Mouse (Mus musculus): ENCODE measurements around the gene Btg1.
A peak's percentile ranks its signal among the peaks of the same experiment; 100 is the strongest.

Btg1 gene

GRCm38 (mm10) chr10:96616709-96617116 lies at the start of gene Btg1:
TSS of gene Btg1 (plus strand) at chr10:96617006.
- DNase-seq (ENCODE audit: low spot score in 2 of 2), result peak; percentile 99 to 100

GRCm38 (mm10) chr10:96569469-96569868 lies 47.3 kb upstream of the Btg1 start:
- no peak for DNase-seq (ENCODE audit: low spot score in 2 of 2)

- DNase-seq (ENCODE audit: low spot score in 2 of 2), result peak in 1 of 2 experiments; percentile 27
These were observed 45.6 kb upstream of the Btg1 start for GRCm38 (mm10) chr10:96571176-96571575.

GRCm38 (mm10) chr10:96574786-96575185 lies 42.0 kb upstream of the Btg1 start:
- DNase-seq (ENCODE audit: low spot score in 2 of 2), result no peak

GRCm38 (mm10) chr10:96575338-96575737 lies 41.5 kb upstream of the Btg1 start:
- no peak for DNase-seq (ENCODE audit: low spot score in 2 of 2)

- no peak for DNase-seq (ENCODE audit: low spot score in 2 of 2)
These were observed 37.9 kb upstream of the Btg1 start for GRCm38 (mm10) chr10:96578924-96579323.

- no peak for DNase-seq (ENCODE audit: low spot score in 2 of 2)
These were observed 37.4 kb upstream of the Btg1 start for GRCm38 (mm10) chr10:96579436-96579835.

- no peak for DNase-seq (ENCODE audit: low spot score in 2 of 2)
These were observed 36.6 kb upstream of the Btg1 start for GRCm38 (mm10) chr10:96580246-96580645.

- DNase-seq (ENCODE audit: low spot score in 2 of 2), result no peak
These were observed 35.6 kb upstream of the Btg1 start for GRCm38 (mm10) chr10:96581232-96581631.

GRCm38 (mm10) chr10:96586191-96586880 lies 30.5 kb upstream of the Btg1 start:
- DNase-seq (ENCODE audit: low spot score in 2 of 2), result no peak

- DNase-seq (ENCODE audit: low spot score in 2 of 2), result no peak
These were observed 30.0 kb upstream of the Btg1 start for GRCm38 (mm10) chr10:96586881-96587217.

- no peak for DNase-seq (ENCODE audit: low spot score in 2 of 2)
These were observed 28.6 kb upstream of the Btg1 start for GRCm38 (mm10) chr10:96588233-96588632.

GRCm38 (mm10) chr10:96589781-96590180 lies 27.0 kb upstream of the Btg1 start:
- no peak for DNase-seq (ENCODE audit: low spot score in 2 of 2)

- no peak for DNase-seq (ENCODE audit: low spot score in 2 of 2)
These were observed 24.7 kb upstream of the Btg1 start for GRCm38 (mm10) chr10:96592089-96592488.

GRCm38 (mm10) chr10:96595435-96596132 lies 21.2 kb upstream of the Btg1 start:
- DNase-seq (ENCODE audit: low spot score in 2 of 2), result no peak

GRCm38 (mm10) chr10:96596411-96596810 lies 20.4 kb upstream of the Btg1 start:
- no peak for DNase-seq (ENCODE audit: low spot score in 2 of 2)

GRCm38 (mm10) chr10:96599641-96600040 lies 17.2 kb upstream of the Btg1 start:
- no peak for DNase-seq (ENCODE audit: low spot score in 2 of 2)

GRCm38 (mm10) chr10:96601670-96602069 lies 15.1 kb upstream of the Btg1 start:
- no peak for DNase-seq (ENCODE audit: low spot score in 2 of 2)

- no peak for DNase-seq (ENCODE audit: low spot score in 2 of 2)
These were observed 14.5 kb upstream of the Btg1 start for GRCm38 (mm10) chr10:96602339-96602738.

- no peak for DNase-seq (ENCODE audit: low spot score in 2 of 2)
These were observed 11.6 kb upstream of the Btg1 start for GRCm38 (mm10) chr10:96605168-96605567.

- no peak for DNase-seq (ENCODE audit: low spot score in 2 of 2)
These were observed 10.9 kb upstream of the Btg1 start for GRCm38 (mm10) chr10:96605856-96606255.

- DNase-seq (ENCODE audit: low spot score in 2 of 2), result no peak
These were observed 9.1 kb upstream of the Btg1 start for GRCm38 (mm10) chr10:96607617-96608185.
